Mouse (Mus musculus) E14TG2a.4 (cell line): ENCODE data around the gene Kctd7.

Source experiments
- CTCF ChIP-seq: conservative IDR thresholded peaks from 2 replicates; pipeline ENCODE4 v1.5.1; 2014; ENCODE audit warnings: low read length
- POU5F1 ChIP-seq: IDR thresholded peaks from 2 replicates; pipeline ENCODE4 v1.6.1; 2014; ENCODE audit warnings: low read length, borderline replicate concordance

DNA sequence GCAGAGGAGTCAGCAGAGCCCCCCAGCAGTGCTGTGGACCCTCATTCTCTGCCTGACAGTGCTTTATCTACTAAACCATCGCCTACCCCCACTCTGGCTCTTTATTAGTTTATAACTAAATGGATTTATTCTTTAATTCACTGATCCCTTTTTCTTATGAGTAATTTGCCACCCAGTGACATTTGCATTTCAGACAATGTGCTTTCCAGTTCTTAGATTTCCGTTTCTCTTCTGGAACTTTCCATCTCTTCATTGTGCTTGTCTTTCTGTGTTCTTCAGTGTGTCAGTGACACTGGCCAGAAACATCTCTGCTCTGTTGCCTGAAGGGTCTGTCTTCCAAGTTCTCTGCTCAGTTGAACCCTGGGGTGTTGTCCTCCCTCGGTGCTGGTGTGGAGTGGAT lies 25.4 kb upstream of the Kctd7 start:
- no peak for TF ChIP-seq CTCF
- TF ChIP-seq POU5F1 = no peak
